Mouse (Mus musculus): ENCODE data around the gene Zfp174.

The Zfp174 gene

GRCm38 (mm10) chr16:3884201-3885064, 37.4 kb downstream of the Zfp174 start, which contains the start of the genes Zfp597 and Gm20695:
Gene Zfp597, minus strand, starts transcription at chr16:3884561.
Gene Gm20695, plus strand, starts transcription at chr16:3884648.
- peak; percentile 68 for DNase-seq (ENCODE audit: low spot score)

- DNase-seq (ENCODE audit: low spot score): no peak
Measured at GRCm38 (mm10) chr16:3885065-3885670, 38.1 kb downstream of the Zfp174 start.

- DNase-seq (ENCODE audit: low spot score): no peak
Measured at GRCm38 (mm10) chr16:3891621-3892295, 44.7 kb downstream of the Zfp174 start.

GRCm38 (mm10) chr16:3893739-3894138, 46.7 kb downstream of the Zfp174 start:
- DNase-seq (ENCODE audit: low spot score): no peak

GRCm38 (mm10) chr16:3895173-3895792, 48.2 kb downstream of the Zfp174 start:
- no peak for DNase-seq (ENCODE audit: low spot score)

GRCm38 (mm10) chr16:3896046-3896445, 49.0 kb downstream of the Zfp174 start:
- DNase-seq (ENCODE audit: low spot score): no peak

GRCm38 (mm10) chr16:3896553-3896952, 49.5 kb downstream of the Zfp174 start:
- DNase-seq (ENCODE audit: low spot score): no peak

- no peak for DNase-seq (ENCODE audit: low spot score)
Measured at GRCm38 (mm10) chr16:3907471-3907870, 60.4 kb downstream of the Zfp174 start.

Measured in layer of hippocampus, adult 9-10 months (tissue).